Mouse (Mus musculus): ENCODE results near the gene Slc47a2. TPM values are rescaled to one million over a fixed set of nuclear protein-coding genes. Genes with fewer than 3 reads are reported as not detected.
A peak's percentile ranks its signal among the peaks of the same experiment; 100 is the strongest.

Gene Slc47a2
- total and polyA plus RNA-seq, 3 experiments, result not detected

DNA sequence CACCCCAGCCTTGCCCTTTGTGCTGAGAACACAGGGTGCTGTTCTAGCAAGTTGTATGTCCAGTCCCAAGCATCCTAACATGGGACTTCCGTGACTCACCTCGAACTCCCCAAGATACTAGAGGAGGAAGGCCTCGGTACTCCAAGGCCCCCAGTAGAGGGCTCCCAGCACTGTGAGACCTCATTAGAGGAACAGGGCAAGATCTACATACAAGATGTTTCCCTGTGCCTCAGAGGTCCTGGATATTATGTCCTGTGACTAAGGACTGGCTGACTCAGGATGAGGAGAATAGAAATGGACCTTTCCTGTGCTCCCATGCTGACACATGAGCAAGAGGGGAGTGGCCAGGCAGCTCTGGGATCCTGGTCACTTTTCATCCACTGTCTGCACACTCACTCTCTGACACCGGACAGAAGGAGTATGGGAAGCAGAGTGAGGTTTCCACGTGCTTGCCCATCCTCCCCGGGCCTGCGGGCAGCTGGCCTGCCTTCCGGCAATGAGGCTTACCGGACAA, 9.5 kb upstream of the Slc47a2 start:
- TF ChIP-seq GATA1 (IDR thresholded peaks at IDR 0.05; ENCODE audit: borderline replicate concordance, low read length), result no peak
- no peak for TF ChIP-seq TAL1 (conservative IDR thresholded peaks at IDR 0.05; ENCODE audit: low read depth, low read length)
- TF ChIP-seq GATA2 (IDR thresholded peaks at IDR 0.05; ENCODE audit: borderline replicate concordance, low read depth, low read length), result no peak
- no peak for TF ChIP-seq CTCF (IDR thresholded peaks at IDR 0.05; ENCODE audit: low read depth, low read length)
- TF ChIP-seq POLR2AphosphoS5 (IDR thresholded peaks at IDR 0.05; ENCODE audit: insufficient replicate concordance, low read depth, low read length), result no peak
- ATAC-seq (ENCODE audit: extremely low read depth, insufficient number of reproducible peaks, low FRiP score, poor library complexity, severe bottlenecking) (no peak), DNase-seq (ENCODE audit: low spot score) (no peak)
- peaks cover 7% of the 10 kb centered on the region for H3K27me3 ChIP-seq (ENCODE audit: insufficient read depth, low read length)
- H3K4me3 ChIP-seq (ENCODE audit: low read depth, low read length), result no peak overlapping the region
- H3K9me3 ChIP-seq (replicated peaks), result no peaks in the 10 kb centered on the region
- H3K4me1 ChIP-seq (ENCODE audit: insufficient read depth, low read depth, low read length), result no peaks in the 10 kb centered on the region
- no peaks in the 10 kb centered on the region for H3K36me3 ChIP-seq (replicated peaks)

DNA sequence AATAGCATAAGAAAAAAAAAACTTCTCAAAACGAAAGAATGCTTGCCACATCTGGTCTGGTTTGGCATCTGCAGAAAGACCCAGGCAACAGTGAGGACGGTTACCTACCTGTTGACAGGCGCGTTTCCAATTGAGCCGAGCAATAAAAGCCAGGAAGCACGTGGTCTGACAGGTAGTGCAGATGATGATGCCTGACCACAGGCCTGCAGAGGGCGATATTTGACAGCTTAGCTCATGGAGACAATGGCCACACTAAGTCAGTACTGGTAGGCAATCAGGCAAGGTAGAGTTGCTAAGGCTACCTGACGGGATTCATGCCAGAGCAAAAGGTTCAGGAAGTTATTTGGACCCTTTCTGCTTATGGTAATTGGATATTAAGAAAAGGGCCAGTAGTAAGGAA, 6.7 kb upstream of the Slc47a2 start:
- DNase-seq (ENCODE audit: low spot score), result peak; percentile 15
- Histone ChIP-seq H3K9me3 (replicated peaks) (no peaks in the 10 kb centered on the region), H3K36me3 (replicated peaks) (no peaks in the 10 kb centered on the region), H3K4me3 (ENCODE audit: low read depth, low read length) (no peak overlapping the region), H3K4me1 (ENCODE audit: insufficient read depth, low read depth, low read length) (no peaks in the 10 kb centered on the region), H3K27me3 (ENCODE audit: insufficient read depth, low read length) (peaks cover 17% of the 10 kb centered on the region)
- ATAC-seq (ENCODE audit: extremely low read depth, insufficient number of reproducible peaks, low FRiP score, poor library complexity, severe bottlenecking), result no peak
- TF ChIP-seq GATA2 (IDR thresholded peaks at IDR 0.05; ENCODE audit: borderline replicate concordance, low read depth, low read length) (no peak), TAL1 (conservative IDR thresholded peaks at IDR 0.05; ENCODE audit: low read depth, low read length) (no peak), POLR2AphosphoS5 (IDR thresholded peaks at IDR 0.05; ENCODE audit: insufficient replicate concordance, low read depth, low read length) (no peak), GATA1 (IDR thresholded peaks at IDR 0.05; ENCODE audit: borderline replicate concordance, low read length) (no peak), CTCF (IDR thresholded peaks at IDR 0.05; ENCODE audit: low read depth, low read length) (no peak)

DNA sequence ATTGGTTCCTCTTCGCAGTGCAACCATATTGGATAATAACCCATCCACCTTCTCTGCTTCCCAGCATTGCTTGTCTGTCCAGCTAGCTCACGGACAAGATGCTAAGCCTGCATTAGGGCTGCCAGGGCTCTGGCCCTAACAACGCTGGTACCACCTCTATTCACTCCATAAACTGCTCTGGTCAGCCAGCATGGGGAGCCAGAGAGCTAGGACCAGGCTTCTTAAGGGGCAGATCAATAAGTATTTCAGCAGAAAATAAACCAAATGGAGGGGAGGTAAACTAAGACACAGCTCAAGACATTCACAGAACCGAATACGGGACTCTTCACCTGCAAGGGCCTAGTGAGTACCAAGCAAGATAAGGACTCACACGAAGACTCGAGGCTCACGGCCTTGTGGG, 3.5 kb upstream of the Slc47a2 start:
- no peak for TF ChIP-seq GATA1 (IDR thresholded peaks at IDR 0.05; ENCODE audit: borderline replicate concordance, low read length)
- TF ChIP-seq CTCF (IDR thresholded peaks at IDR 0.05; ENCODE audit: low read depth, low read length), result no peak
- TF ChIP-seq GATA2 (IDR thresholded peaks at IDR 0.05; ENCODE audit: borderline replicate concordance, low read depth, low read length), result no peak
- TF ChIP-seq POLR2AphosphoS5 (IDR thresholded peaks at IDR 0.05; ENCODE audit: insufficient replicate concordance, low read depth, low read length), result no peak
- TF ChIP-seq TAL1 (conservative IDR thresholded peaks at IDR 0.05; ENCODE audit: low read depth, low read length), result no peak
- no peaks in the 10 kb centered on the region for H3K9me3 ChIP-seq (replicated peaks)
- DNase-seq (ENCODE audit: low spot score) (no peak), ATAC-seq (ENCODE audit: extremely low read depth, insufficient number of reproducible peaks, low FRiP score, poor library complexity, severe bottlenecking) (no peak)
- H3K36me3 ChIP-seq (replicated peaks), result no peaks in the 10 kb centered on the region
- no peaks in the 10 kb centered on the region for H3K4me1 ChIP-seq (ENCODE audit: insufficient read depth, low read depth, low read length)
- peaks cover 17% of the 10 kb centered on the region for H3K27me3 ChIP-seq (ENCODE audit: insufficient read depth, low read length)
- H3K4me3 ChIP-seq (ENCODE audit: low read depth, low read length), result no peak overlapping the region

DNA sequence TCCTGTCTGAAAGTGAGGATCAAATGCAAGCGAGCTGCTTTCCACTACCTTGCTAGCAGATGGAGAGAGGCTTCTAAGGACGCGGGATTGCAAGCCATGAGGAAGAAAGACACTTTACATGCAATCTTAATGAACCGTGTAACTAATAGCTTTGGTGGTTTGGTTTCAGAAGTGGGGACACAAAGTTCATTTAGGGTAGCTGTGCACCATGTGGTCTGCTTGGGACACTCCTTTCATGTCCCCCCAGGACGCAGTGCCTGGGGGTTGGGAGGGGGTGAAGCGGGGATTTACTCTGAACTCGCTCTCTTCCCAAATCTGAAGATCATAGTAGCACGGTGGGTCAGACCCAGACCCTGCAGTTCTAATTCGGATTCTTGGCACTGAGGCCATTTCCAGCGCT, 689 bp downstream of the Slc47a2 start:
- TF ChIP-seq GATA1 (IDR thresholded peaks at IDR 0.05; ENCODE audit: borderline replicate concordance, low read length) (no peak), TAL1 (conservative IDR thresholded peaks at IDR 0.05; ENCODE audit: low read depth, low read length) (no peak), GATA2 (IDR thresholded peaks at IDR 0.05; ENCODE audit: borderline replicate concordance, low read depth, low read length) (no peak), CTCF (IDR thresholded peaks at IDR 0.05; ENCODE audit: low read depth, low read length) (no peak), POLR2AphosphoS5 (IDR thresholded peaks at IDR 0.05; ENCODE audit: insufficient replicate concordance, low read depth, low read length) (no peak)
- Histone ChIP-seq H3K27me3 (ENCODE audit: insufficient read depth, low read length) (peaks cover 10% of the 10 kb centered on the region; the same call in 1 of the 2 replicates), H3K4me3 (ENCODE audit: low read depth, low read length) (no peak overlapping the region), H3K36me3 (replicated peaks) (no peaks in the 10 kb centered on the region), H3K4me1 (ENCODE audit: insufficient read depth, low read depth, low read length) (no peaks in the 10 kb centered on the region), H3K9me3 (replicated peaks) (no peaks in the 10 kb centered on the region)
- DNase-seq (ENCODE audit: low spot score) (no peak), ATAC-seq (ENCODE audit: extremely low read depth, insufficient number of reproducible peaks, low FRiP score, poor library complexity, severe bottlenecking) (no peak)

DNA sequence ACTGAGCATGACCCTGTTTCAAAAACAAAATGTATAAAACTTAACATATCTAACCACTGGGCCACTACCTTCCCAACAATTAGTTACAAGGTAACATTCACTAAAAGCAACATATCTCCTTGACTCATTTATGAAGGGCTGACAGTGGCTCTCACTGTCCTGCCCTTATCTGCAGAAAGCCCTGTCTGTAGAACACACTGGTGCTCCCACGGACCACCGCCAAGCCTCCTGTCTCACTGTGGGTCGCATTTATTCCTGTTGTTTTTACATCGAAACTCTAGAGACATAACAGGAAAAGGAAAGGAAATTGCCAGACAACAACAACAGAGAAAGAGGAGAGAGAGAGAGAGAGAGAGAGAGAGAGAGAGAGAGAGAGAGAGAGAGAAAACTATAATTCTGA, 1.4 kb downstream of the Slc47a2 start:
- TF ChIP-seq TAL1 (conservative IDR thresholded peaks at IDR 0.05; ENCODE audit: low read depth, low read length), result no peak
- no peak for TF ChIP-seq CTCF (IDR thresholded peaks at IDR 0.05; ENCODE audit: low read depth, low read length)
- no peak for TF ChIP-seq GATA1 (IDR thresholded peaks at IDR 0.05; ENCODE audit: borderline replicate concordance, low read length)
- no peak for TF ChIP-seq GATA2 (IDR thresholded peaks at IDR 0.05; ENCODE audit: borderline replicate concordance, low read depth, low read length)
- TF ChIP-seq POLR2AphosphoS5 (IDR thresholded peaks at IDR 0.05; ENCODE audit: insufficient replicate concordance, low read depth, low read length), result no peak
- no peak overlapping the region for H3K4me3 ChIP-seq (ENCODE audit: low read depth, low read length)
- no peaks in the 10 kb centered on the region for H3K4me1 ChIP-seq (ENCODE audit: insufficient read depth, low read depth, low read length)
- DNase-seq (ENCODE audit: low spot score) (no peak), ATAC-seq (ENCODE audit: extremely low read depth, insufficient number of reproducible peaks, low FRiP score, poor library complexity, severe bottlenecking) (no peak)
- peaks cover 10% of the 10 kb centered on the region for H3K27me3 ChIP-seq (ENCODE audit: insufficient read depth, low read length)
- no peaks in the 10 kb centered on the region for H3K9me3 ChIP-seq (replicated peaks)
- no peaks in the 10 kb centered on the region for H3K36me3 ChIP-seq (replicated peaks)

DNA sequence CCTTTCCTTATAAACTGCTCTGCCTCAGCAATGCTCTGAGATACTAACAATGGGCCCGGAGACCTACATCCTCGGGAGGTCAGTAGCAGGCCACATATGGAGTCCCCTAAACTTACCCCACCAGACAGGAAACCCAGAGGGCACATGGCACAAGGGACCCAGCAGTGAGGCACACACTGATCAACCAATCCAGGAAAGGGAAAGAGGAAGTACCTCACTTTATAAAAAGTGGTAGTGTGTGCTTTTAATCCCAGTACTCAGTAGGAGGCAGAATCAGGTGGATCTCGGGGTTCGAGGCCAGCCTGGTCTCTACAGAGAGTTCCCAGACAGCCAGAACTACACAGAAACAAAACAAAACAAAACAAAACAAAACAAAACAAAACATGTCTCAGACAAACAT, 2.3 kb downstream of the Slc47a2 start:
- TF ChIP-seq GATA1 (IDR thresholded peaks at IDR 0.05; ENCODE audit: borderline replicate concordance, low read length) (no peak), POLR2AphosphoS5 (IDR thresholded peaks at IDR 0.05; ENCODE audit: insufficient replicate concordance, low read depth, low read length) (no peak), TAL1 (conservative IDR thresholded peaks at IDR 0.05; ENCODE audit: low read depth, low read length) (no peak), GATA2 (IDR thresholded peaks at IDR 0.05; ENCODE audit: borderline replicate concordance, low read depth, low read length) (no peak), CTCF (IDR thresholded peaks at IDR 0.05; ENCODE audit: low read depth, low read length) (no peak)
- DNase-seq (ENCODE audit: low spot score) (no peak), ATAC-seq (ENCODE audit: extremely low read depth, insufficient number of reproducible peaks, low FRiP score, poor library complexity, severe bottlenecking) (no peak)
- H3K36me3 ChIP-seq (replicated peaks), result no peaks in the 10 kb centered on the region
- no peaks in the 10 kb centered on the region for H3K9me3 ChIP-seq (replicated peaks)
- no peak overlapping the region for H3K4me3 ChIP-seq (ENCODE audit: low read depth, low read length)
- no peaks in the 10 kb centered on the region for H3K4me1 ChIP-seq (ENCODE audit: insufficient read depth, low read depth, low read length)
- peaks cover 2% of the 10 kb centered on the region; the same call in 1 of the 2 replicates for H3K27me3 ChIP-seq (ENCODE audit: insufficient read depth, low read length)

Measured in G1E (cell line).